Mouse (Mus musculus) ovary, postnatal 36 days (tissue): ENCODE measurements around the gene Cyren.

Source experiments
- DNase-seq: peaks from one replicate; pipeline ENCODE4 v3.0.0; 2022; ENCODE audit warnings: low spot score, mixed read lengths

Cyren gene

GRCm38 (mm10) chr6:34899127-34899526, 21.3 kb upstream of the Cyren start:
- DNase-seq = no peak

DNA sequence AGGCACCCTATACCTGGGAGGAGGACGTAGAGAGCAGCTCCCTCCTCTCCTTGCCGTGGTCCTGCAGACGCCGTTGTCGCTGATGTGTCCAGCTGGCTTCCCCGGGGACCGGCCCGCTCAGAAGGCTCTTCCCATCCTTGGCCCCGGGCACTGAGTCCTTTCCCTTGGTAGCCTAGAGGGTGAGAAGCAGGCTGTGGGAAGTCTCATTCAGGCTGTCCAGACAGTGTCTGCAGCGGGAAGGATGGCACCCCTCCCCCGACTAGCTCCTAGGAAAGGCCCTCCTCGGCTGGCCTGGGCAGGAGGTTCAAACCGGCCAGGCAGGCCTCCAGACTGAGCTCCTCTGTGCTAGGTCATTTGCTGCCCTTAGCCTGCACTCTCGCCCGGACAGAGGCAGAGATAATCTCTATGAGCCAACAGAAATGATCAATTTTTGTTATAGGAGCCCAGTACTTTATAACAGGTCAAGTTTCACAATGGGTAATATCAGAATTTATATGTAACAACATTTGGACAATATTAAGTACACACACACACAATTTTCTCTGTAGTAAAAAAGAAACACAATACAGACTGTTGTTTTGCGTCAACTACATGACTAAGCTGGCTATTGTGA, 18.4 kb upstream of the Cyren start:
- no peak for DNase-seq

DNA sequence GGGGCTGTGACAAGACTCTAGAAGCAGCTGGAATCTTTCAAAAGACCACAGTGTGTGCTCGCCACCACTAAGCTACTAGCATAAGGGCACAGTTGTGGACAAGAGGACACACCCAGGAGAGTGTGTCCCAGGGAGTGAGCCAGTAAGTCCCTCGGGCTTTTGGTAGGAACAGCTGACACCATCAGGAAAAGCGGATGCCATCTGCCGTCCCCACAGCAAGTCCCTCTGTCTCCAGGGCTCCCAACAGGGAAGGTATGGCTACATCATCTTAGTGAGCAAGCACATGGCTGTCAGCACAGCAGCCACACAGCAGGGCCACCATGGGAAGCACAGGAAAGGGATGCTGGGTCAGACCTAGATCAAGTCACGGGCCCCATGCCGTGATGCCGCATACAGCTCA, 17.7 kb upstream of the Cyren start:
- DNase-seq = no peak

- no peak for DNase-seq
These were observed 11.3 kb upstream of the Cyren start for GRCm38 (mm10) chr6:34889185-34889584.

DNA sequence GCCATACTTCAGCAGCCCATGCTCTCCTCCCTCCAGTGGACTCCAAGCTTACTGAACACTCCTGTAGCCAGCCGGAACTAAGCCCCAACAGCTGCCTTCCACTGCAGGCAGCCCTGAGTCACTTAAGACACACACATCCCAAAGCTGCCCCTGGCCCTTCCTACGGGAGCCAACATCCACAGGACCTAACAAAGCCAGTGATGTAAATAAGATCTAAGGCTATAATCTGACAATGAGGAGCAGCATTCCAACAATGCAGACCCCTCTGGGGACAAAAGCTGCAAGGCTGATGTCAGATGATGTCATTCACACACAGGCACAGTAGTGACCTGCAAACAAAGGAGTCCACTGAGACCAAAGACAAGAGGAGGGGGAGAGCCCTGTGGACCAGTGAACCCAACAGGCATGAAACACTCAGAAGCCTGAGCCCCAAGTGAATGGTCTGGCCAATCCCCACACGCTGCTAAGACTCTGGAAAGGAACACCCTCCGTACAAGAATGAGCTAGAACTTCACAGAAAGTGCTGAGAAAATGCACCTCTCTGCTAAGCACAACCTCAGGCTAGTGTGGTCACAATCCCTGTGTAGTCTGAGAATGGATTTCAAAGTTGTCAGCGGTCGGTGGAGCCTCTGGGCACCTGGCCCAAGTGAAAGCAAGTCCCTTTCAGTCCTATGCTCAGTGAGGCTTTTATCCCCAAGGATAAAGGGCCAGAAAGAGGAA, 9.4 kb upstream of the Cyren start:
- no peak for DNase-seq

DNA sequence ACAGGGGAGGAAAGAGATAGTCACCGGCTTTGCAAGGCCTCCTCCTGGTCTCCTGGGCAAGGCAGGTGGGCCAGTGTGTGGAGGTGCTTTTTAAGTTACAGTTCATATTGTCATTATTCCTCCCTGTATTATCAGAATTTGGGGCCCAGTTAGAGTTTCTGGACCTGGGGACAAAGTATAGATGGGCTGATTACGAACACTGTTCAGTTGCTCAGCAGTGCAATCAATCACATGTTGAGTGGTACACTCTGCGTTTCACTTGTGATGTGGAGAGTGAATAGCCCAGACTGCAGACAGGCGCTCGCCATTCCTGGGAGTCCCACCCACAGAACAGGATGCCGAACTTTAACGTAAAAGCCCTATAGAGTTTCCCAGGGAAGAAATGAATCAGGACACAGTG, 6.9 kb upstream of the Cyren start:
- no peak for DNase-seq

DNA sequence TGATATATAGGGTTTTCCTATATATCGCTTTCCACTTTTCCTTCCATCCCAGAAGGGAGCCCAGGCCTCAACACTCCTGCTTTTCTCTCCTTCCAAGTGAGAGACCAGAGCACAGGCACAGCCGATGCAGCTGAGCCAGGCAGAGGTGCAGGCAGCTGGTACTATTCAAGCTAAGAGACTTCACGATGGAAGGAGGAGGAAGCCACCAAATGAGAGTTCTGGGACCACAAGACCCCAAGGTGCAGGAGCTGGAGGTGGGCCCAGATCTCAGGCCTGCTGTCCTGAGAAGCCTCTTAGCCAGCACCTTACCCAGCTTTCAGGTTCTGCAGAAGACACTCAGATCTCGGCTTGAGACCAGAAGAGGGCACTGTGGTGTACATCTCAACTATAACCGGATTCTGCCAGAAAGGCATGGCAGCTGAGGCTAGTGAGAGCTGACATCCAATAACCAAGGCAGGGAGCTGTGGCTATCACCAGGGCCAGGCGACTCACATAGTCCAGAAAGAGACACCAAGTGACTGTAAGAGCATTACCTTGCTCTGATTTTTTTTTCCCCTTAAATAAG, 2.1 kb upstream of the Cyren start:
- DNase-seq = no peak

DNA sequence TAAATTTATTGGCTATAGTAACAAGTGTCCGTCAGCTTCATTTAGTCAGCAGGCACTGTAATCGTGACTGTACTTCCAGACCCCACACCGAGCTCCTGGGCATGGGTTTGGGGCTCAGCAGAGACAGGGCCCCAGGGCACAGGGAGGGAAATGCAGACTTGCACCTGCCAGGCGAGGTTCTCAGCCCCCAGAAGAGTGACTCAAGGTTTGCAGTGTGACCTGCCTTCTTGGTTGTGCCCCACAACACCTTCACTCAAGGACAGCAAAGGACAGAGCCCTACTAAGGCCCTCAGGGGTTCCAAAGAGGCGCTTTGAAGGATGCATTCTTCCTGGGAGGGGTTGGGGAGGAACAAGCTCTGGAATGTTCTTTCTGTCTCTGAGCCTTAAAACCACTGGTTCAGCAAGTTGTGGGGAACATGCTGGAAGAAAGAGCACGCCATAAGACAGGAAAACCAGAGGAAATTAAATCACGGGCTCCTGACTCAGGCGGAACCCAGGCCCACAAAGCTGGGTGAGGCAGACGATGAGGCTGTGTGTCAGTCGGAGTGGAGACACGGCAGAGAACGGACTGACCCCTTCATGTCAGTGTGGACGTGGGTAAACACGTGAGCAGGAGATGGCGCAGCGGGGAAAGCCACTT, 1.4 kb upstream of the Cyren start:
- DNase-seq = no peak

DNA sequence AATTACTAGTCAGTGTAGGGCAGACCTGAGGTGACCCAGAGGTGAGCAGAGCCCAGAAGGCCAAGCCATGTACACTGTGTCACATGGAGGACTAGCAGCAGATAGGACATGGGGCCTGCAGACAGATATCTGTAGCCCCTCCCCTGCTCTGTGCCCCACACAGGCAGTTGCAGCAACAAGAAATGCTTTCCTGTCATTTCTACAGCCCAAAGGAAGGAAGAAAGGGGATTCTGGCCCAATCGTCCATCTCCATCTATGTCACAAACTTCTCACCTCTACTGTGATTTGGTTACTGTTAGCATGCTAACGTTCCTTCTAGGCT, 1.1 kb downstream of the Cyren start:
- no peak for DNase-seq

DNA sequence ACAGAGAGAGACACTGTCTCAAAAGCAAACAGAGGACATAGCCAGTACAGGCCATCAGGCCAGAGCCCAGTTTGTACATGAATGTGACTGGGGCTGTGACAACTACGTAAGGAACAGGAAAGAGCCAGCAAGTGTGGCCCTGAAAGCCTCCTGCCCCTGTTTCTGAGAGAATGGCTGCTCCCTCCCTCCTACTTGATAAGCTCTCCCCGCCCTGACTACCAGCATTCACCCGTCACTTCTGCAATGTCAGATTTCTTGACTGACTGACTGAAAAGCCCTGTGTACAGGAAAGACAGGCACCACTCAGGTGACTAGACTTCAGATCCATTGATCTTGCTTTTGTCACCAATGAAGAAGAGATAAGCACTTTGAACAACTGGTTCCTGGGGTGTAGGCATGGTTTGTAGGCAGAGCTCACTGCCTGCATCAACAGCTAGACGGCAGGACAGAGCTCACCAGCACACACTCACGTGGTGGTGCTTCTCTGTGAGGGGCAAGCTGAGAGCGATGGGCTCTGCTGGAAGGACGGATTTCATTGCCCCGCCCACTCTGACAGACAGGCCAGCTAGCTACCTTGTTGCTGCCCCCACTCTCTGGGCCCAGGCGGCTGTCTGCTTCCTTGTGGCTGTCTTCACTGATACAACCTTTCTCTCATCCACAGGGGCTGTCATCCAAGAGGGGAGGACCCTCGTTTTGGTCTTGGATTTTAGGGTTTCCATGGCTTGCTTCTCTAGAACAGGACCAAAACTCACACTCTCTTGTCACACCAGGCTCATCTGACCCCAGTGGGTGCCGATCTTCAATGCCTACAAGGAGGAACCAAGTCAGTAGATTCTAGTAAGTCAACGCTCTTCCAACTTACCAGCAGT, 1.7 kb downstream of the Cyren start:
- no peak for DNase-seq

DNA sequence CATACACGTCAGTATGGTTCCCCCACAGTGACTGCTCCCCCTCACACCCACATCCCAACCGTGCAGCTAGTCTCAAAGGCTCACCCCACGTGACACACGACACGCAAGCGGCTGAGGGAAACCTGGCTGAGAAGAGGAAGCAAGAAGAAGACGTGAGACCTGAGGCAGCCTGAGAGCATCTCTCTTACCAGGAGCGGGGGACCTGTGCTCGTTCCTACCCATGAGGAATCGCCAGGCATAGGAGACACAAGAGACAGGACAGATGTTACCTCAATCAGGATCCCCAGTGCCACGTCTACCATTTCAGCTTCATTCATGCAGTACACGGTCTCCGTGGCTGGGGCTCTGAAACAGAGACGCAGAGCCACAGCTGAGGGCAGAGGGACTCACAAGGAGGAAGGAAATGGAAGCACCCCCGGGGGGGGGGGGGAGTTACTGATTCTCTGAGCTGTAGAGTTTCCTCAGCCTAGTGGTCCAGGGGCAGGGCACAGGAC, 2.5 kb downstream of the Cyren start:
- no peak for DNase-seq

DNA sequence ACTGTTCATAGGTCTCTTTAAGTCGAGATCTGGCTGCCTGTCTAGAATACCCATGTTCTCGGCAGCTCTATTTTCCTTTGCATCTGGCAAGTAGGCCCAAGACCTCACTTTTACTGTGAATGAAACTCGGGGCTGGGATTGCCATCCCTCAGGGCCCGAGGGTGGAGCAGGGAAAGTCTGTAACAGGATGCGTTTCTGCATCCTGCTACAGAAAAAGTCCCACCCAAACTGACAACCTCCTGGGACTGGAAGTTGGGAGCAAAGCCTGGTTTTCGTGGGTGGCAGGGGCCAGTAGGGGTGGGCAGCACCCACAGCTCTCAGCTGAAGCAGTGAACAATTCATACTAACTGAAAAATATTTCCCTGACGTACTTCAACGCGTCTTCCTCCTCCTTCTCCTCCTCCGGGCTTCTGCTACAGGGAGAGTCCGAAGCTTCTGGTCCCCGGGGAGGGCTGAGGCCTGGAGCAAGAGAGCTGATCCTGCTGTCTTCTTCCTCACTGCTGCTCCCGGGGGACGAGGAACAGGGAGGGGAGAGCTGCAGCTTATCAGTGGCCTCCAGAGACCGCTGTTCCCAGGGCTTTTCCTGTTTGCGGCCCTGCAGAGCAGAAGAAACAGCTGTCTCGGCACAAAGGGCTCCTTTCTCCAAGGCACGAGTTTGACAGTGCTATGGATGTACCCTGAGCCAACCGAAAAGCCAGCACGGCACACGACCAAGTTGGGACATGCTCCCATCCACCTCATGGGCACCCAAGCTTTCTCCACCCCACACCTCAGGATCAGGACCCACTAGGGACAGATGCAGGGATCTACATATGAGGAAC, 3.5 kb downstream of the Cyren start:
- peak; percentile 55 for DNase-seq

DNA sequence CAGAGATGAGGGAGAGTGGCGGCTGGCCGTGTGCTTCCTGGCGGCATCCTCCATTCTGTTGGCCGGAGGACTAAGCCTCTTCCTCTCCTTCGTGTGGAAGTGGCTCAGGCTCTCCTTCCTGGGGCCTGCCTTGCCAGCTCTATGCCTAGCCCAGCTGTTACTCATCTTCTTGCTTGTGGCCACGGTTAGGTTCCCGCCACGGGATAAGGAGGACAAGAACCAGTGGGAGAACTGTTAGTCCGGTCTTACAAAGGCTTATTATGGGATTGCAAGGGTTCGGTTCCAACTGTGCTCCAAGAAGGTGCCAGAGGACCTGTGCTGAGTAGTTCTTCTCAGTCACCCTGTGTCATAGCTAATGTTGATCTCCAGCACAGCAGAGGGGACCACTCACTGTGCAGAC, 5.0 kb downstream of the Cyren start:
- no peak for DNase-seq

GRCm38 (mm10) chr6:34871929-34872328, 5.9 kb downstream of the Cyren start:
- no peak for DNase-seq

DNA sequence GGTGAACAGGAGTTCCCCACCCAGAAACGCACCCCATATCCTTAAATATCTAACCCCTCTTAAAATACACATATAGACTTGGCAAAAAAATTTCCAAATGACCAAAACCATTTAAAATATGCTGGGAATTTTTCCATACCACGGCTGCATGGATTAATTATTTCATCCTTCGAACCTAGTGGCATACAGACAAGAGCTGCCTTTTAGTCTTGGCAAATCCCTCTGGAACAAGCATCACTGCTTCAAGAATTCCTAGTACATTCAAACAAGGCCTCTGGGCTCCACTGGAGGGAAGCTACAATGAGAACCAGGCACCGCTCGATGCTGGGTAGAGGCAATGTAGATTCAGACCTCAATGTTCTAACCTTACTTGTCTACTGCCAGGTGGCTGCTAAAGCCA, 7.1 kb downstream of the Cyren start:
- DNase-seq = no peak

DNA sequence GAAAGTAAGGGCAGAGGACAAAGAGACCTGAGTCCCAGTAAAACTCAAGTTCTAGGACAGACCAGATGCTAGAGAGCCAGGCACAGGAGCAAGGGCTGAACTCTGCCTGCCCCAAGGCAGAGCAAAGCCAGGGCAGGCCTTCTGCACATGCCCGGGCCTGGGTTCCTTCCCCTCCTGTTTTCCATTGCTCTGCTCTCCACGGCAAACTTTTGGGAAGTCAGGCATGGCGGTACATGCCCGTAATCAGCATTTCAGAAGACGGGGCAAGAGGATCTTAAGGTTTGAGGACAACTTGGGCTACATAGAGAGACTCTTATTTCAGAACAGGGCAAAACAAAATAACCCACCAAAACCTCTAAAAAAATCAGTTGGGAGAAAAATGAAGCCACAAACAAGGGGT, 7.7 kb downstream of the Cyren start:
- no peak for DNase-seq

DNA sequence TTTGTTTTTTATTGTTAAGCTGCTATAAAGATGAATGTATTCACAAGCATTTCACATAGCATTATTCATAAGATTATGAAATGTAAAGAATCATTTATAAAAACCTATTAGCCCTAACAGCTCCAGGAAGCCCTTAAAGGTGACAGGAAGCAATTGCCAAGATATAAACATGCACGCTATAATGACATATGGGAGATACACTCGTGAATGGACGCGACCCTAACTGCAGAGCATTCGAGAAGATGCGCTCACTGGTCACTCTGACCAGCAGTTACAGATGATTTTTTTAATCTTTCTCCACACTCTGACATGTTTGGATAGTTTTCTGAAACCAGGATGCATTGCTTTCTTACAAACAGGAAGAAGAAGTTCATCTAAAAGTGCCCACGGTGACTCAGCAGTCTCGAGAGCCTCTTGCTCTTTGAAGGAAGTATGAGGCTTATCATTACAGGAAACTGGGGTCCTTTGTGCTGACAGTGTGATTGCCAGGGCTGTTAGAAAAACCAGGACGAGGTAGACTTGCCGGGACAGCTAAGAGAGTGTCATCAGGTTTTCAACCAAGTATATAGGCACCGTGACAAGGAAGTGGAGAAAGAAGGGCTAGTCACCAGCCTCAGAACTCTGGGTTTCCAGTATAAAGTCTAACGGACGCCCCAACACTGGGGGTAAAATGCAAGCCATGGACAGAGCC, 8.5 kb downstream of the Cyren start:
- no peak for DNase-seq

GRCm38 (mm10) chr6:34868507-34869217, 9.2 kb downstream of the Cyren start:
- no peak for DNase-seq

- no peak for DNase-seq
These were observed 9.9 kb downstream of the Cyren start for GRCm38 (mm10) chr6:34867995-34868350.

DNA sequence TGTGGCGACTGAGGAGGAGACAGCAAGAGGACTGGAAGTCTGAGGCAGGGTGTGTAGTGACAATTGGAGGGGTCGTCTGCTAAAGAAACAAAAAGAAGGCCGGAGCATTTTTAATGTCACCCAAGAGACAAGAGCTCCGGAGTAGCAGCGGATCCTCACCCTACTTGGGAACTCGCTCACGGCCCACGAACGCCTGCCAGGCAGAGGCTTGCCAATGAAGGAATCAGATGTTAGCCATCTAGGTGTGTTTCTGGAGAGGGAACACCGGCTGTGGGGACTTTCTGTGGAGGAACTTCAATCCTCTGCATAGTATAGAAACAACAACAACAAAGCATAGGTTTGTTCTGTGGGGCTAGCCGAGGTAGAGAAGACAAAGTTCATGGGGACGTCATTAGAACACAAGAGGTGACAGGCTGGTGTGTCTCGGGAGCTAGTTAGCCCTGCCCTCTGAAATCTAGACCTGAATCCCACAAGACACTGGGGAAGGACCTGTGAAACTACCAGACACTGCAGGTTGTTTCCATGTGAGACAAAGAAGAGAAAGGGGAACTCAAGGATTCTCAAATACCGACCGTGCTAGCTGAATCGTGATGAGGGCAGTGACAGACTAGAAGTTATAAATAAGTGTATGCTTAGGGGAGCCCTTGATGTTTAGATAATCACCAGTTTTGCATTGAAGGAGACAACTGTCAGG, 10.4 kb downstream of the Cyren start:
- no peak for DNase-seq
